Mouse (Mus musculus): ENCODE measurements around the gene Rnf144a.

DNA sequence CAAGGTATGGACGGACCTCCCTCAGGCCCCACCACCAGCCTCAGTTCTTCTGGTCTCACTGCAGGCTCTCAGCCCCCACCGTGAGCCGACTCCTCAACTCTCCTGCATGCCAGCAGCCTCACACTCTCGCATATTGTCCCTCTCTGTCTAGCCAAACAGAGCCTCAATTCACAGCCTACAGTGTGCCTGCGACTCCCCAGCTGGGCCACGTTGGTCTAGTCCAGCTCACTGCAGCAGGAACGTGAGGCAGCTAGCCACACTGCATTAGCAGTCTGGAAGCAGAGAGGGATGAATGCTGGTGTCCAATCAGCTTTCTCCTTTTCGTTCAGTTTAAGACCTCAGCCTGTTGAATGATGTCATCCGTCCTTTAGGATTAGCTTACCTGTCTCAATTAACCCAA, 28.1 kb downstream of the Rnf144a start:
- TF ChIP-seq CTCF (IDR thresholded peaks at IDR 0.05; ENCODE audit: low read depth) (no peak), EP300 (IDR thresholded peaks at IDR 0.05; ENCODE audit: low read depth) (no peak)
